Mouse (Mus musculus): ENCODE measurements around the gene Tesc.

The Tesc gene

GRCm38 (mm10) chr5:118071766-118072165 lies 44.2 kb downstream of the Tesc start:
- in situ Hi-C loops (cut with MboI; ENCODE audit: low sequenced_read_pairs): no loop called here

- in situ Hi-C loops (cut with MboI; ENCODE audit: low sequenced_read_pairs): no loop called here
Measured at GRCm38 (mm10) chr5:118073213-118073773, 45.8 kb downstream of the Tesc start.

GRCm38 (mm10) chr5:118076721-118077592 lies 49.4 kb downstream of the Tesc start:
- in situ Hi-C loops (cut with MboI; ENCODE audit: low sequenced_read_pairs): loop anchor here (5.0 kb wide), 1 partner anchor 85 kb away; no protein-coding TSS in a partner anchor

- in situ Hi-C loops (cut with MboI; ENCODE audit: low sequenced_read_pairs): loop anchor here (5.0 kb wide), 1 partner anchor 86 kb away; no protein-coding TSS in a partner anchor
Measured at GRCm38 (mm10) chr5:118078550-118078949, 51.0 kb downstream of the Tesc start.

- in situ Hi-C loops (cut with MboI; ENCODE audit: low sequenced_read_pairs): loop anchor here (5.0 kb wide), 1 partner anchor 87 kb away; no protein-coding TSS in a partner anchor
Measured at GRCm38 (mm10) chr5:118079354-118079753, 51.8 kb downstream of the Tesc start.

- in situ Hi-C loops (cut with MboI; ENCODE audit: low sequenced_read_pairs): loop anchor here (5.0 kb wide), 1 partner anchor 88 kb away; no protein-coding TSS in a partner anchor
Measured at GRCm38 (mm10) chr5:118079839-118080250, 52.3 kb downstream of the Tesc start.

- in situ Hi-C loops (cut with MboI; ENCODE audit: low sequenced_read_pairs): no loop called here
Measured at GRCm38 (mm10) chr5:118081374-118081949, 53.9 kb downstream of the Tesc start.

GRCm38 (mm10) chr5:118081996-118082395 lies 54.5 kb downstream of the Tesc start:
- in situ Hi-C loops (cut with MboI; ENCODE audit: low sequenced_read_pairs): no loop called here

- in situ Hi-C loops (cut with MboI; ENCODE audit: low sequenced_read_pairs): no loop called here
Measured at GRCm38 (mm10) chr5:118083060-118083638, 55.6 kb downstream of the Tesc start.

GRCm38 (mm10) chr5:118084171-118084727 lies 56.7 kb downstream of the Tesc start:
- in situ Hi-C loops (cut with MboI; ENCODE audit: low sequenced_read_pairs): no loop called here

GRCm38 (mm10) chr5:118085313-118085712 lies 57.8 kb downstream of the Tesc start:
- in situ Hi-C loops (cut with MboI; ENCODE audit: low sequenced_read_pairs): no loop called here

- in situ Hi-C loops (cut with MboI; ENCODE audit: low sequenced_read_pairs): no loop called here
Measured at GRCm38 (mm10) chr5:118086956-118087355, 59.4 kb downstream of the Tesc start.

GRCm38 (mm10) chr5:118089102-118089501 lies 61.6 kb downstream of the Tesc start:
- in situ Hi-C loops (cut with MboI; ENCODE audit: low sequenced_read_pairs): no loop called here

GRCm38 (mm10) chr5:118090101-118090500 lies 62.6 kb downstream of the Tesc start:
- in situ Hi-C loops (cut with MboI; ENCODE audit: low sequenced_read_pairs): no loop called here

- in situ Hi-C loops (cut with MboI; ENCODE audit: low sequenced_read_pairs): no loop called here
Measured at GRCm38 (mm10) chr5:118090837-118091236, 63.3 kb downstream of the Tesc start.

- in situ Hi-C loops (cut with MboI; ENCODE audit: low sequenced_read_pairs): no loop called here
Measured at GRCm38 (mm10) chr5:118093321-118094035, 65.9 kb downstream of the Tesc start.

- in situ Hi-C loops (cut with MboI; ENCODE audit: low sequenced_read_pairs): no loop called here
Measured at GRCm38 (mm10) chr5:118095433-118095832, 67.9 kb downstream of the Tesc start.

- in situ Hi-C loops (cut with MboI; ENCODE audit: low sequenced_read_pairs): no loop called here
Measured at GRCm38 (mm10) chr5:118095849-118096248, 68.3 kb downstream of the Tesc start.

- in situ Hi-C loops (cut with MboI; ENCODE audit: low sequenced_read_pairs): no loop called here
Measured at GRCm38 (mm10) chr5:118096317-118096716, 68.8 kb downstream of the Tesc start.

Measured in CH12F3 (cell line).